In the genomic region with DNA sequence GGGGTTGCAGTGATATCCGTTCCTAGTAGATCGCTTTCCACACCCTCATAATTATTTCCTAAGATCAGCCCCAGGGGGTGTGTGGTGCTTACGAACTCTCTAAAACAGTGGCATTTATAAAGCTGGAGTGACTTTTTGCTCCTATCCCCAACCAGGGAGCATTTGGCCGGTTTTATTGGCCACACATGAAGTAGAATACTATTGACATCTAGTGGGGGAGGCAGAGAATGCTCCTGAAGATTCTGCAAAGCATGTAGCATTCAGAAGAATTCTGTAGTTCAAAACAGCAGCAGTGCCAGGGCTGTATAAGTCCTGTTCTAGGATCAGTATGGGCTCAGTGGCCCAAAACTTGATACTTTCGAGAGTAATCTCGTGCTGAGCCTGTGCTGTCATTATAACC, we compare ENCODE assay signal across 11 mouse cellular contexts.
DNase-seq lines count a peak whose midpoint lies in the region.
"Had no signal": no experiment of that assay in that cellular context is flagged by ENCODE, and none has a peak within 500 bp of the region (broad histone marks: within the 10 kb centered on the region; RNA-seq: fewer than 3 reads in every experiment).

No protein-coding gene starts in this region.

- peak; percentile 40 for DNase-seq in embryo, embryonic 10 days (ENCODE audit: low spot score)
- DNase-seq in embryo, embryonic 9.5 days (ENCODE audit: extremely low spot score) = no peak
- DNase-seq in layer of hippocampus, postnatal 14 days (ENCODE audit: low spot score in 2 of 2) = peak; percentile 11 to 39
- no peak for DNase-seq in layer of hippocampus, postnatal 36 days
- DNase-seq in right cerebral cortex, postnatal 4 days = peak; percentile 7
- DNase-seq in right cerebral cortex, adult 18-20 months = no peak
- DNase-seq in spleen, postnatal 4 days (ENCODE audit: low spot score in 2 of 2) = no peak
- DNase-seq in ovary, postnatal 36 days (ENCODE audit: low spot score) = no peak
- DNase-seq: gastrocnemius, postnatal 14 days; kidney, adult 8-10 months; spleen, adult 18-20 months had no signal

Comparison
In these comparisons a context has a peak if more than half of its experiments do, and no peak if none do; other contexts are left out.
1. DNase-seq: peak in embryo, embryonic 10 days (single experiment), layer of hippocampus, postnatal 14 days (2 of 2) and right cerebral cortex, postnatal 4 days (single experiment); none in embryo, embryonic 9.5 days (single experiment), layer of hippocampus, postnatal 36 days (0 of 2), right cerebral cortex, adult 18-20 months (single experiment), spleen, postnatal 4 days (0 of 2) and ovary, postnatal 36 days (single experiment).